Mouse (Mus musculus) retina, postnatal 1 day (tissue): ENCODE data around the gene Ephb4.

Experiments
- DNase-seq: peaks from one replicate; pipeline ENCODE4 v3.0.0-alpha.2; 2012

The Ephb4 gene

DNA sequence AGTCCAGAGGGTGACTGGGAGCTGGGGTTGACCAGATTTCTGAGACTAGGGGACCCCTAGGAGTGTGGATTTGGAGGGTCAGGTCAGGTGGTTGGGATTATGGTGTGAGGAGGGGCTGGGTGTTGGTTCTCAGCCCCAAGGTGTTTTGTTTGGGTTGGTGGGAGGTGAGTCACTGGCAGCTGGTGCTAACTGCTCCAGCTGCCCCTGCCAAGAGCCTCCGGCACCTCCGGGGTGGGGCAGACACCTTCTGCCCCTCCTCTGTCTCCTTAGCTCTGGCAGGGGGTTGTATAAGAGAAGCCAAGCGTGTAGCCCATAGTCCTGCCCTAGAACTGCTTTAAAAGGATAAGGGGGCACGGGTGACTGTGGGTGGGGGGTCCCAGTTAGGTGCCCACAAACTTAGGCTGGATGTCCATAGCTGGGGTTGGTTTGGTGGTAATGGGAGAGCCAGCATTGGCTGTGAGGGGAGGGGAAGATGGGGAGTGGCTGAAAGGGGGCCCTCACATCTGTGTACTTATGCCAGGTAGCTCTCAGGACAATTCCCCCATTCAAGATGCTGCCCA, 24.7 kb downstream of the Ephb4 start:
- no peak for DNase-seq

DNA sequence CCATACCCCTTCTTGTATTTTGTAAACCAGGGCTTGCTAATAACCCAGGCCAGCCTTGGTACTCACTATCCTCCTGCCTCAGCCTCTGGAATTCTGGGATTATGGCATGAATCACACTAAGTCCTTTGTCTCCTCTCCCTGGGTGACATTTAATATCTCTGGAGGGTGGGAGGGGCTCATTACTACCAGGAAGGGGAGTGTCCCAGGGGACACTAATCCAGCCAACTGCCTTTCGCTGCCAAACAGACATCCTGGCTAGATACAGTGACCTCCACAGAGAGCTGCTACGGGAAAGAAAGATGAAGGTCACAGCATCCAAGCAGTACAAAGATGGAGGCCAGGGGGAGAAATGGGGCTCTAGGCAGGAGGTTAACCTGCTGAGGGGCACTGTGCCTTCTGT, 25.7 kb downstream of the Ephb4 start:
- DNase-seq: peak; percentile 39

DNA sequence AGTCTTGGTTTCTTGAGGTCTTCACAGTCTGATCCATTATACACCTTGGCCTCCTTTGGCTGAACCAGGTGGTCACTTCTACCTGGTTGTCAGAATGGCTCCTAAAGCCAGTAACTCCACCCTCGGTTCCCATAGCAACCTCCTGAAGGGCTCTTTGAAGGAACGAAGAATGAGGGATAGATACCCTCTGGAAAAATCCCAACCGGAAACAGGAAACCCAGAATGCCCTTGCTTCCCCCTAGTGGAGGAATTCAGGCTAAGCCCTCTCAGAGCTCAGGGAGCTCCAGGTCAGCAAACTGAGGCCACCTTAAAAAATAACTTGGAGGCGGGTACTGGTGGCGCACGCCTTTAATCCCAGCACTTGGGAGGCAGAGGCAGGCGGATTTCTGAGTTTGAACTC, 26.3 kb downstream of the Ephb4 start:
- peak; percentile 66 for DNase-seq

DNA sequence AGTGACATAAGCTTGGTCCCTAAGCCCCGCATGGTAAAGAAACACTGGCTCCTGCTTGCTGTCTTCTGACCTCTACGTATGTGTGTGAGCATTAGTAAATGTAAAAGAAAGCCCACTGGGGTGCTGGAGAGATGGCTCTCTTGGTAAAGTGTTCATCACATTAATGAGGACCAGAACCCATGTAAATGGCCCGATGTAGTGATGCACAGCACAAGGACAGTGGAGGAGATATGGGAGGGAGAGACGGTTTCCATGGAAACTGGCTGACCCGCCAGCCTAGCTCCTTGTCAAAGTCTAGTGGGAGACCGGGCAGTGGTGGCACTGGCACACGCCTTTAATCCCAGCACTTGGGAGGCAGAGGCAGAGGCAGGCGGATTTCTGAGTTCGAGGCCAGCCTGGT, 26.8 kb downstream of the Ephb4 start:
- DNase-seq: peak; percentile 47

DNA sequence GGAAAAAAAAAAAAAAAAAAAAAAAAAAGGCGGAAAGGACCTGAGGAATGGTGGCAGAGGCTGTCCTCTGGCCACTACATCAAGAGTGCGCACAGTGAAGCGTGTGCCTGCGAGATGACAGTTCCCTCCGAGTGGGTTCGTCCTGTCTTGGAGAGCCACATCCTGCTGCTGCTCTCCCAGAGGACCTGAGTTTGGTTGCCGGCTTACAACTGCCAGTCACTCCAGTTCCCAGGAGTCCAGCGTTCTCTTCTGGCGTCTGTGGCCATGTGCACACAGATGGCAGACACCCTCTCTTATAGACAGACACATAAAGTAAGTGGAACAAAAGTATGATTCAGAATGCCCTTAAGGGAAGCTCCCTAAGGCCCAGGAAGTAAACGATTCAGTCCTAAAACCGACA, 27.3 kb downstream of the Ephb4 start:
- DNase-seq: peak; percentile 30

DNA sequence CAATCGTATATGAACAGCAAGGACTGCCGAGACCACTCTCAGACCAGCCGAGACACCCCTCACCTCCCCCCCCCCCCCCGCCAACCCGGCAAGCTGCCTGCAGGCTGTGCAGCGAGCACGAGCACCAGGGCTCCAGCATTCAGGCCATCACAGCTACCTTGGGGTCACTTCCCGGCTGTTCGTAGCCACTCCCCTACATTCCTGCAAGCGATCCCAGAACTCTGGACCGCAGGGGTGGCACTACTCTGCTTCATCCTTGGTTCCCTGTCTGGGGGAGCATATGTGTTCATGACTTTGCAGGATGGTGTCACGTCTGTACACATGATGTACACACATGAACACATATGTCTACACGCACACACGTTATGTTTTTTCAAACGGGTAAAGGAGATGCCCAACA, 27.7 kb downstream of the Ephb4 start:
- peak; percentile 30 for DNase-seq

DNA sequence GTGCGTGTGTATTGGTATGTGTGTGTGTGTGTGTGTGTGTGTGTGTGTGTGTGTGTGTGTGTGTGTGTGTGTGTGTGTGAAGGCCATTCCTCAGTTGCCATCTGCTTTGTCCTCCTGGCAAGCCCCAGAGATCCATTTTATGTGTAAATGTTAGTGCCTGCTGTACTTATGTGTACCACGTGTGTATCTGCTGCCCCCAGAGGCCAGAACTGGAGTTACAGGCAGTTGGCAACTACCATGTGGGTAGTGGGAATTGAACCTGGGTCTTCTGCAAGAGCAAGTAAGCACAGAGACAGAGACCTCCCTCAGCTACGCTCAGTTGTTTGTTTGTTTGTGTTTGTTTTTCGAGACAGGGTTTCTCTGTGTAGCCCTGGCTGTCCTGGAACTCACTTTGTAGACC, 31.2 kb downstream of the Ephb4 start:
- DNase-seq: peak; percentile 75

DNA sequence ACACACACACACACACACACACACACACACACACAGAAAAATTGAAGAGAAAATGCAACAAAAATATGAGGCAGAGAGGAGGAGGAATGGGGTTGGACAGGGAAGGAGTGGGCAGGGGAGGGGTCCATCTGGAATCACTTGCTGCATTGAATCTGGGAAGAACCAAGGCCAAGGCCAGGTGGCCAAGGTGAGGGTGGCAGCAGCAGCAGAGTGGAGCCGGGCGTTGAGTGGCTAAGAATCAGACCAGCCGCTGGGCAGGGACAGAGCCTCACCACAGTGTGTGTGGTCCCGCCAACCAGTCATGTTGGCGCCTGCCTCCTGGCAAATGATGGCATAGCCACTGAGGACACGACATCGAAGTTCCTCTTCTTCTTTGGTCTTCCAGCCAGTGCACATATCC, 33.5 kb downstream of the Ephb4 start:
- DNase-seq: no peak

DNA sequence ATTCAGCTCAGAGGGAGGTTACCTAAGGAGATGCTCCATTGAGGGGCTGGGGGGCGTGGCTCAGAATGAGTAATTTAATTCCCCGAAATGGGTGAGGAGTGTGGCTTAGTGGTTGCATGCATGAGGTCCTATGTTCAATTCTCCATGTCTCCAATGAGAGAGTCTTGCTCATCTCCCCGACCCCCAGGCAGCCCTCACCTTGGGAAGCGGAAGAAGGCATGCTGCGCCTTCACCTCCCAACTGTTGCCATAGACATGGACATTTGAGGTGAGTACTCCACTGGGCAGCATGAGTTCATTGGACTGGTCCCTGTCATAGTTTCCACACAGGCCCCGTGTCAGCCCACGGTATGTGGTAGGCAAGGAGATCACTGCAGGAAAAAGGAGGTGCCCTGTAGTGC, 36.8 kb downstream of the Ephb4 start:
- DNase-seq: no peak

DNA sequence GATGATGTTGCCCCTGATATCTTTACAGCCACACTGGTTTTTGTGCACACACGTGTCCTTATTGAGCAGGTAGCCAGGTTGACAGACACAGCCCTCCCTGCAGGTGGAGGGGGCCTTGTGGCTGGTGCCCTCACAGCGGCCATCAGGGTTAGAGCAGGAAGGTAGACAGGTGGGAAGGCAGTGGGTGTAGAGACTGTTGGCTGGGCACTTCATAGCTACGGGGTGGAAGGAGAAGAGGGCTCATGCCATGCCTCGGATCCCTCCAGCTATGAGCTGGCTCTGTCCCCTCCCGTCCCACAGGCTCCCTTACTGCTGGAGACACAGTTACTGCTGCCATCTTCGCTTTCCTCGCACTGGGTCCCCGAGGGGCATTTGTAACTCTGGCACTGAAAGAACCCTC, 41.7 kb downstream of the Ephb4 start:
- no peak for DNase-seq

DNA sequence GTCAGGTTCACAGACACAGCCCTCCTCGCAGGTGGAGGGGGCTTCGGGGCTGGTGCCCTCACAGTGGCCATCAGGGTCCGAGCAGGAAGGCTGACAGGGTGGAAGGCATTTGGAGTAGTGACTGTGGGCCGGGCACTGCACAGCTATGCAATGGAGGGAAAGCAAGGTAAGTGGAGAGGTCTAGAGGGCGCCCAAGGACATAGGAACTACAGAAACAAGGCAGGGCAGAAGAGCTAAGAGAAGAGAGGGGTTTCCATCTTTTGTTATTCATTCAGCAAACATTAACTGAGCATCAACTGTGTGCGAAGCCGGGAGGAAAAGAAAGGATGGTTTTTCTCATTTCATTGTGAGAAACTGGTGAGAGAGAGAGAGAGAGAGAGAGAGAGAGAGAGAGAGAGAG, 44.5 kb downstream of the Ephb4 start:
- no peak for DNase-seq

DNA sequence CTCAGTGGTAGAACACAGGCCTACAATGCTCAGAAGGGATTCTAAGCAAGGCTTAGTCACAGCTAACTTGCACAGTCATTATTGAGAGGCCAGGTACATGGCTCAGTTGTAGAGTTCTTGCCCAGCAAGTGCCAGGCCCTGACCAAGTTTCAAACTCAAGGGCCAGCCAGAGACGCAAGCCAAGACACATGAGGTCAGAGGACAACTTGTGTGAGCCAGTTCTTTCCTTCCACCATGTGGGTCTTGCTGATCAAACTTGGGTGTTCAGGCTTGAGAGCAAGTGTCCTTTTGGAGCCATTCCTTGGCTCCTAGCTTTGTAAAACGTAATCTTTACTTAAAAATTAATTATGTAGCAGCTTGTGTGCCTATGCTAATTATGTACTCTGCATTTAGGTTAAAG, 54.2 kb downstream of the Ephb4 start:
- DNase-seq: no peak

DNA sequence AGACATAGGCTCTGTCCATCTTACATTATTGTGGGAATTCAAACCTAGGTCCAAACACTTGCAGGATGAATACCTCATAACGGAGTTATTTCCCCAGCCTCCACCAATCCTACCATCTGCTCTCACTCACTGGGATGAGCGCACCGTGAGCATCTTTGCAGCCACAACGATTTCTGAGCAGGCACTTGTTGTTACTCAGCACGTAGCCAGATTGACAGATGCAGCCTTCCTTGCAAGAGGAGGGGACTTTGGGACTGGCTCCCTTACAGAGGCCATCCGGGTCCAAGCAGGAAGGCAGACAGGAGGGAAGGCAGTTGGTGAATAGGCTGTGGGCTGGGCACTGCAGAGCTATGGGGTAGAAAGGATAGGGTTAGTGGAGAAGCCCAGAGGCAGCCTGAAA, 59.5 kb downstream of the Ephb4 start:
- no peak for DNase-seq

DNA sequence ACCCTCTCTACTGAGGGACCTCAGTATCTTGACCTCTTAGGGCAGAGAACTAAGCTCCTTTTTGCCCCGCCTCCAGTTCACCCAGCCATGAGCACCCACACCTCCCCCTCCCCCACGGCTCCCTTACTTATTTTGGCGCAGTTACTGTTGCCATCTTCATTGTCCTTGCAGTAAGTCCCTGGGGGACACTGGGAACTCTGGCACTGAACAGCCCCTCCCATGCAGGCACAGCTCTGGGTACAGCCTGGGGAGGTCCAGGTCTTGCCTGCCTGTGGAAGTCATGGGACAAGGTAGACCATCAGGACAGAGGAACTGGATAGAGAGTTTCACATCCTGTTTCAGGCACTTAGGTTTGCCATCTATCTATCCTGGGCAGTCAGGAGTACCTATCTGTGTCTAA, 60.2 kb downstream of the Ephb4 start:
- DNase-seq: no peak

DNA sequence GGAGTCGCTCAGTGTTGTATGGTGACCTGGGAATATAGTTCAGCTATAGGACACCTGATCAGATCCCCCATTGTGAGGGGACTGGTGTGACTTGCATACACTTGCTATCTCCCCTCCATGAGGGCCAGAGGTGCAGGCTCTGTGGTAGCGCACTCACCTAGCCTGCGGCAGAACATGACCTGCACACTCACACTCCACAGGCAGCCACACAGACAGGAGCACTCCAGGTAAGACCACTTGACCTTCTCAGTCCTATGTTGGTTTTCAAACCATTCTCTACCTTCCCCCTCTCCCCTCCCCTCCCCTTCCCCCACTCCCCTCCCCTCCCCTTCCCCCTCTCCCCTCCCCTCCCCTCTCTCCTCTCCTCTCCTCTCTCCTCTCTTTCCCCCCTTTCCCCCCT, 60.6 kb downstream of the Ephb4 start:
- no peak for DNase-seq

DNA sequence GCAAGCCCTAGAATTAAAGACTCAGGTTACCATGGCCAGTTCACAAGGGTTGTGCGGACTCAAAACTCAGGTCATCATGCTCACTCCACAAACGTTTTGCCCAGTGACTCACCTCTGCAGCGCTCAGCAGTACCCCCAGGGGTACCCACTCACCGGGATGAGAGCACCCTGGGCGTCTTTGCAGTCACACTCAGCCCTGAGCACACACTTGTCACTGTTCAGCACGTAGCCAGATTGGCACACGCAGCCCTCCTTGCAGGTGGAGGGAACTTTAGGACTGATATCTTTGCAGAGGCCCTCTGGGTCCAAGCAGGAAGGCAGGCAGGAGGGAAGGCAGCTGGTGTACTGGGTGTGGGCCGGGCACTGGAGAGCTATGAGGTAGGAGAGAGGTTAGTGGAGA, 61.3 kb downstream of the Ephb4 start:
- no peak for DNase-seq

DNA sequence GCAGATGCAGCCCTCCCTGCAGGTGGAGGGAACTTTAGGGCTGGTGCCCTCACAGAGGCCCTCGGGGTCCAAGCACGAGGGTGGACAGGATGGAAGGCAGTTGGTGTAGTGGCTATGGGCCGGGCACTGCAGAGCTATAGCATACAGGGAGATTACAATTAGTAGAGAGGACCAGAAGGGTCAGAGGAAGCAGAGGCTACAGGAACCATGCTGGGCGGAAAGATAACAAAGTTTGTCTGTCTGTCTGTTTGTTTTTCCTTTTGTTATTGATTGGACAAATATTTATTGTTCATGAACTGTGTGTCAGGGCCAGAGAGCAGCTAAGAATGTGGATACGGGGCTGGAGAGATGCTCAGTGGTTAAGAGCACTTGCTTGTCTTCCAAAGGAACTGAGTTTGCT, 64.3 kb downstream of the Ephb4 start:
- no peak for DNase-seq

DNA sequence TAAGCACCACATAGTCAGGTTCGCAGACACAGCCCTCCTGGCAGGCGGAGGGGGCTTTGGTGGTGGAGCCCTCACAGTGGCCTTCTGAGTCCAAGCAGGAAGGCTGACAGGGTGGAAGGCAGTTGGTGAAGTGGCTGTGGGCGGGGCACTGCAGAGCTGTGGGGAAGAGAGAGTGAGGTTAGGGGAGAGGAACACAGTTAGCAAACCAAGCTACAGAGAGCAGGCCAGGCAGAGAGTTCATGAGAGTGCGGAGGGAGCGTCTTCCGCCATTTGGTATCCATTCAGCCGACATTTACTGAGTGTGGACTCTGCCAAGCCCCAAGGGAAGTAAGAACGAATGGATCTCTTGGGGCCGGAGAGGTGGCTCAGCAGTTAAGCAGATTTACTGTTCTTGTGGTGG, 69.2 kb downstream of the Ephb4 start:
- no peak for DNase-seq

DNA sequence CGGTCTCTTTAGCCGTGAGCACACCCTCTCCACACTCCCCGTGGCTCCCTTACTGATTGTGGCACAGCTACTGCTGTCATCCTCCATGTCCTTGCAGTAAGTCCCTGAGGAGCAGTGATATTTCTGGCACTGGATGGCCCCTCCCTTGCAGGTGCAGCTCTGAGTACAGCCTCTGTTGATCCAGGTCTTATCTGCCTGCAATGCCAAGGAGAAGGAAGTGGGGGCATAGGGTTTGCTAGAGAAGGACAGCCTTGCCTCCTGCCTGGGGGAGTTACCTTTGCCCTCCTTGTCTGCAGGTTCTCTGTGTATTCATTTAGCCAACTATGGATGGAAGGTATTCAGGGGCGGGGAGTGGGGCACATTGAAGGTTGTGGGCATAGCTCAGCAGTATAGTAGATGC, 69.9 kb downstream of the Ephb4 start:
- DNase-seq: no peak

DNA sequence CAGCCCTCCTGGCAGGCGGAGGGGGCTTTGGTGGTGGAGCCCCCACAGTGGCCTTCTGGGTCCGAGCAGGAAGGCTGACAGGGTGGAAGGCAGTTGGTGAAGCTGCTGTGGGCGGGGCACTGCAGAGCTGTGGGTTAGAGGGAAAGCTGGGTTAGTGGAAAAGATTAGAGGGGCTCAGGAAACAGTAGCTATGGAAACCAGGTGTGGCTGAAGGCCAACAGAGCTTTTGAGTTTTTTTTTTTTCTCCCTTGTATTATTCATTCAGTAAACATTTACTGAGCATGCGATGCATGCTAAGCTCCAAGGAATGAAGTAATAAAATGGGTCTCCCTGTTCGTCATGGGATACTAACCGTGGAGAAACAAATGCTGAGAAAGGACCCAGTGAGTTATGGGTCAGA, 75.7 kb downstream of the Ephb4 start:
- DNase-seq: no peak
